Mouse (Mus musculus): ENCODE measurements around the gene Klc4. TPM values are rescaled to one million over a fixed set of nuclear protein-coding genes. Genes with fewer than 3 reads are reported as not detected.

Gene Klc4
- polyA plus RNA-seq, 1 experiment from 2014 or later = 22.5 TPM

DNA sequence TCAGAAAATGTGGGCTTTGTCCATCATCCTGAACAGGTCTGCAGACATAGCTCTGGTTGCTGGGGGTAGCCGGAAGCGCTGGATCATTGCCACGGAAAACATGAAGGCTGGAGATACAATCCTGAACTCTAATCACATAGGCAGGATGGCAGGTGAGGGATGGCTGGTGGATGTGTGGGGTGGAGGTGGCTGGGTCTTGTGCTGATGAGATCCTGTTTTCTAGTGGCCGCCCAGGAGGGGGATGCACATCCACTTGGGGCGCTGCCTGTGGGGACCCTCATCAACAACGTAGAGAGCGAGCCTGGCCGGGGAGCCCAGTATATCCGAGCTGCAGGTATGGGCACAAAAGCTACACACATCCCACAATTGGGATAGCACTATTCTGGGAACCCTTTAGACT, 2.6 kb upstream of the Klc4 start:
- peaks cover 34% of the 10 kb centered on the region for H3K36me3 ChIP-seq
- no peaks in the 10 kb centered on the region for H3K27me3 ChIP-seq (ENCODE audit: insufficient read depth, poor library complexity, severe bottlenecking)
- 90% methylated on average over 9 of the region's 9 CpGs for WGBS
- DNase-seq (ENCODE audit: low spot score) = no peak
- H3K27ac ChIP-seq = no peak overlapping the region
- H3K4me3 ChIP-seq = no peak overlapping the region
- peaks cover 60% of the 10 kb centered on the region for H3K4me1 ChIP-seq
- H3K9me3 ChIP-seq = no peaks in the 10 kb centered on the region

DNA sequence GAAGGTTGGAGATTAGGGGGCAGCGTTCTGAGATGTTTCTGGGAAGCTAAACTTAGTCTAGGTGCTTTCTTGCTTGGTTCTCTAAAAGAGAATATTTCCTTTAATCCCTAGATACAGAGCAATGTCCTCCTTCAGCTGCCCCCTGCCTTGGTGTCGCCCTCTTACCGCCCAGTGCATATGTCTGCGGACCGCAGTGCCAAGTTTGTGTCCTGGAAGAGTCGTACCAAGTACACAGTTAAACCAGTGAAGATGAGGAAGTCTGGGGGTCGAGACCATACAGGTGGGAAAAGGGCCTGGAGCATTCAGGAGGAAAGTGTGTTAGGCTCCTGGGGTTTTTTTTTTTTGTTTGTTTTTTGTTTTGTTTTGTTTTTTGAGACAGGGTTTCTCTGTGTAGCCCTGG, 1.5 kb upstream of the Klc4 start:
- peaks cover 24% of the 10 kb centered on the region for H3K36me3 ChIP-seq
- peaks cover 51% of the 10 kb centered on the region for H3K4me1 ChIP-seq

DNA sequence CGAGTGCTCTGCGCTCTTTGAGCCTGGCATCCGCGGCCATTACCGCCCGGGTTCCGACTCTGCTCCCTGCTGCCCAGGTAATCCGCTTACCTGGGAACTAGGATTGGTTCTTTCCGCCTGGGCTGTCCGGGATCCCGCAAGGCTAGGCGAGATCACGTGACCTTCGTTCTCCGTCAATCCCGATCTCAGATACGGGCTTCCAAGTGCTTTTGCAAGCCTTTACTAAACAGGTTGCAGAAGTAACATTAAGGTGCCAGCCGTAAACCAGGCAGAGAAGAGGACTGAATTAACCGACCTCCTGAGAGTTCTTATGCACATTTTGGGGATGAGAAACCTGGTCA, 470 bp upstream of the Klc4 start:
- no peaks in the 10 kb centered on the region for H3K9me3 ChIP-seq
- no peak for DNase-seq (ENCODE audit: low spot score)
- peak overlapping the region; percentile 93 for H3K27ac ChIP-seq
- whole genome bisulfite sequencing = under 1% methylated on average over 19 of the region's 19 CpGs
- H3K36me3 ChIP-seq = peaks cover 25% of the 10 kb centered on the region
- peak overlapping the region; percentile 89 for H3K4me3 ChIP-seq
- H3K4me1 ChIP-seq = peaks cover 41% of the 10 kb centered on the region
- H3K27me3 ChIP-seq (ENCODE audit: insufficient read depth, poor library complexity, severe bottlenecking) = no peaks in the 10 kb centered on the region

More for the DNA sequence above, 1.5 kb upstream of the Klc4 start:
- H3K27ac ChIP-seq = no peak overlapping the region
- H3K27me3 ChIP-seq (ENCODE audit: insufficient read depth, poor library complexity, severe bottlenecking) = no peaks in the 10 kb centered on the region
- no peaks in the 10 kb centered on the region for H3K9me3 ChIP-seq
- WGBS = 92% methylated on average over 7 of the region's 7 CpGs
- peak overlapping the region; percentile 89; the same call in 1 of the 2 replicates for H3K4me3 ChIP-seq
- no peak for DNase-seq (ENCODE audit: low spot score)

GRCm38 (mm10) chr17:46644916-46645475, 826 bp downstream of the Klc4 start:
- Histone ChIP-seq H3K9me3 (no peaks in the 10 kb centered on the region), H3K36me3 (peaks cover 38% of the 10 kb centered on the region), H3K27ac (peak overlapping the region; percentile 93), H3K27me3 (ENCODE audit: insufficient read depth, poor library complexity, severe bottlenecking) (no peaks in the 10 kb centered on the region), H3K4me1 (peaks cover 30% of the 10 kb centered on the region), H3K4me3 (peak overlapping the region; percentile 89)
- 9% methylated on average over 11 of the region's 11 CpGs for WGBS
- DNase-seq (ENCODE audit: low spot score) = no peak

GRCm38 (mm10) chr17:46644152-46644805, 1.5 kb downstream of the Klc4 start:
- 84% methylated on average over 12 of the region's 12 CpGs for WGBS
- Histone ChIP-seq H3K27me3 (ENCODE audit: insufficient read depth, poor library complexity, severe bottlenecking) (no peaks in the 10 kb centered on the region), H3K4me3 (peak overlapping the region; percentile 89), H3K4me1 (peaks cover 22% of the 10 kb centered on the region), H3K36me3 (peaks cover 43% of the 10 kb centered on the region), H3K27ac (peak overlapping the region; percentile 93; the same call in 1 of the 2 replicates), H3K9me3 (no peaks in the 10 kb centered on the region)
- DNase-seq (ENCODE audit: low spot score) = no peak

DNA sequence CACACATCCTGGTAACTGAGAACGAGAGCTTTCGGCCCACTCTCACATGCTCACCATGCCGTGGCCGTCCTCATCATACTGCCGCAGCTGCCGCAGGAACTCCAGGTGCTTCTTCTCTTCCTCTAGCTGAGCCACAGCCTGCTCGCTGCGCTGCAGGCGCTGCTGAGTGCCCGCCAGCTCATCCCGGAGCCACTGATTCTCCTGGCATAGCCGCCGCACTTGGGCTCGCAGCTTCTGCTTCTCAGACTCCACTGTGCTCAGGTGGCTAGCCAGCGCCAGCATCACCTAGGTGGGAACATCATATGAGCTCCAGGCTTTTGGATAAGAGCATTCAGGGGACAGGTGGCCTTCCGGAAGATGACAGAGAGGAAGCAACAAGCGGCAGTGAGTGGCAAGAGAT, 3.8 kb downstream of the Klc4 start:
- H3K4me1 ChIP-seq = peaks cover 19% of the 10 kb centered on the region
- no peak overlapping the region for H3K4me3 ChIP-seq
- H3K27ac ChIP-seq = no peak overlapping the region
- 87% methylated on average over 17 of the region's 17 CpGs for WGBS
- no peak for DNase-seq (ENCODE audit: low spot score)
- H3K36me3 ChIP-seq = peaks cover 36% of the 10 kb centered on the region
- no peaks in the 10 kb centered on the region for H3K27me3 ChIP-seq (ENCODE audit: insufficient read depth, poor library complexity, severe bottlenecking)
- no peaks in the 10 kb centered on the region for H3K9me3 ChIP-seq

- Histone ChIP-seq H3K9me3 (no peaks in the 10 kb centered on the region), H3K27me3 (ENCODE audit: insufficient read depth, poor library complexity, severe bottlenecking) (no peaks in the 10 kb centered on the region), H3K27ac (no peak overlapping the region), H3K4me1 (peaks cover 29% of the 10 kb centered on the region), H3K4me3 (no peak overlapping the region), H3K36me3 (peaks cover 50% of the 10 kb centered on the region)
- 80% methylated on average over 9 of the region's 9 CpGs for WGBS
- DNase-seq (ENCODE audit: low spot score) = no peak
Measured at GRCm38 (mm10) chr17:46639929-46640328, 5.9 kb downstream of the Klc4 start.

DNA sequence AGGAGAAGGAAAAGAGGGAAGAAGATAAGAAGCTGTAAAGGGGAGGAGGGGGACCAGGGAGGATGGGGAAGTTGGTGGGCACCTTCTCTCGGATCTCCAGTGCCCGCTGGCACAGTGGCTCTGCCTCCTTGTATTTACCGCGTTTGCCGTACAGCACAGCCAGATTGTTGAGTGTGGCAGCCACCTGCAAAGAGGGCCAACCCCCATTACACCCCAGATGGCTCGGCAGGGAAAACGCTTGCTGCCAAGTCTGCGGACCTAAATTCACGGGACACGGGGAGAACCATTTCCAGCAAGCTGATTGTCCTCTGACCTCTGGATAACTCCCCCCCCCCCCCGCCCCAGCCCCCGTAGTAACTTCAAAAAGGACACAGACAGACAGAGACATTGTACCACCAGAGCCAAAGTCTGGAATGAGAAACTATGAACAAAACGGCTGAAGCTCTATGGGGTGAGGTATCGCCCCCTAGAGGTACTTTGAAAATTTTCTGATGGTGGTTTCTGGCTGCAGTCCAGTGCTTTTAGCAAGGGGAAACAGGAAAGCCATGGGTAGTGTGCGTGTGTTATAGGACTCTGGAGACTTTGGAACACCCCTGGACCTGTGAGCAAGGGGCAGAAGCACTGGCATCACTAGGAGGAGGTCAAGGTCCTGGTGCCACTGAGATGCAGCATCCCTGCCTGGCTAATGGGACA, 8.8 kb downstream of the Klc4 start:
- no peaks in the 10 kb centered on the region for H3K9me3 ChIP-seq
- H3K4me3 ChIP-seq = peak overlapping the region; percentile 38
- no peak for DNase-seq (ENCODE audit: low spot score)
- H3K27me3 ChIP-seq (ENCODE audit: insufficient read depth, poor library complexity, severe bottlenecking) = no peaks in the 10 kb centered on the region
- H3K27ac ChIP-seq = peak overlapping the region; percentile 44; the same call in 1 of the 2 replicates
- H3K36me3 ChIP-seq = peaks cover 62% of the 10 kb centered on the region
- peaks cover 21% of the 10 kb centered on the region for H3K4me1 ChIP-seq
- WGBS = 34% methylated on average over 15 of the region's 15 CpGs

GRCm38 (mm10) chr17:46629685-46630441, 16.0 kb downstream of the Klc4 start:
- WGBS = 6% methylated on average over 12 of the region's 12 CpGs
- DNase-seq (ENCODE audit: low spot score) = peak; percentile 89
- no peaks in the 10 kb centered on the region for H3K9me3 ChIP-seq
- H3K27me3 ChIP-seq (ENCODE audit: insufficient read depth, poor library complexity, severe bottlenecking) = no peaks in the 10 kb centered on the region
- H3K27ac ChIP-seq = peak overlapping the region; percentile 96
- H3K4me3 ChIP-seq = peak overlapping the region; percentile 97
- peaks cover 56% of the 10 kb centered on the region for H3K4me1 ChIP-seq
- peaks cover 21% of the 10 kb centered on the region; the same call in 1 of the 2 replicates for H3K36me3 ChIP-seq

GRCm38 (mm10) chr17:46628791-46629684, 16.8 kb downstream of the Klc4 start, which contains the start of gene Ptk7:
Gene Ptk7, minus strand, starts transcription at chr17:46629504.
- Histone ChIP-seq H3K27me3 (ENCODE audit: insufficient read depth, poor library complexity, severe bottlenecking) (no peaks in the 10 kb centered on the region), H3K36me3 (peaks cover 20% of the 10 kb centered on the region; the same call in 1 of the 2 replicates), H3K4me1 (peaks cover 65% of the 10 kb centered on the region), H3K9me3 (no peaks in the 10 kb centered on the region), H3K27ac (peak within 1 kb of the TSS; percentile 96), H3K4me3 (peak within 1 kb of the TSS; percentile 97)
- WGBS = under 1% methylated on average over 79 of the region's 90 CpGs
- DNase-seq (ENCODE audit: low spot score) = peak; percentile 93

GRCm38 (mm10) chr17:46628471-46628790, 17.4 kb downstream of the Klc4 start:
- Histone ChIP-seq H3K4me1 (peaks cover 71% of the 10 kb centered on the region), H3K27ac (peak overlapping the region; percentile 96), H3K4me3 (peak overlapping the region; percentile 97), H3K36me3 (peaks cover 19% of the 10 kb centered on the region; the same call in 1 of the 2 replicates), H3K9me3 (no peaks in the 10 kb centered on the region), H3K27me3 (ENCODE audit: insufficient read depth, poor library complexity, severe bottlenecking) (no peaks in the 10 kb centered on the region)
- under 1% methylated on average over 13 of the region's 13 CpGs for WGBS
- no peak for DNase-seq (ENCODE audit: low spot score)

DNA sequence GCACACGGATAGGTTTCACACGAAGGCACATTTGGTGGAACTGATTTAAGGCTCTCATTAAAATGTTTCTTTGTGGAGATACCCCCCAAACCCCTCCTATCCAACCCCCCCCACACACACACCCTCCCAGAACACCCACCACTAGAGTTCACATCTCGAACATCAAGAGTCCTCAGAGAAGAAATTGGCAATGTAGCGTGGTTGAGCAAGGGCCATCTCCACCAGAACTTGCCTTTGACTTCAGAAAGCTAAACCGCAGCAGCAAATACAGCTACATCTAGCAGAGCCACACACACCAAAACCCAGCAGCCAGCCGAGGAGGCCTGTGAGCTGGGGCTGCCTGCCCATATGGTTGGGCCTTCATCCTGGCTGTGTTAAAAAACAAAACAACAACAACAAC, 18.4 kb downstream of the Klc4 start:
- H3K27ac ChIP-seq = peak overlapping the region; percentile 96

More for the DNA sequence above, 18.4 kb downstream of the Klc4 start:
- Histone ChIP-seq H3K36me3 (peaks cover 9% of the 10 kb centered on the region; the same call in 1 of the 2 replicates), H3K4me3 (peak overlapping the region; percentile 97), H3K4me1 (peaks cover 81% of the 10 kb centered on the region), H3K27me3 (ENCODE audit: insufficient read depth, poor library complexity, severe bottlenecking) (no peaks in the 10 kb centered on the region), H3K9me3 (no peaks in the 10 kb centered on the region)
- WGBS = 54% methylated on average over 6 of the region's 6 CpGs
- no peak for DNase-seq (ENCODE audit: low spot score)

Data from heart, embryonic 10.5 days (tissue).